Mouse (Mus musculus) ES-E14 (cell line): ENCODE results near the gene Ubiad1.

Source experiments
- CHD2 ChIP-seq: IDR thresholded peaks from 2 replicates; pipeline ENCODE4 v1.6.1; 2014; ENCODE audit warnings: mild to moderate bottlenecking, low read depth, low read length, inconsistent platforms
- MAFK ChIP-seq: IDR thresholded peaks from 2 replicates; pipeline ENCODE4 v1.6.1; 2014; ENCODE audit warnings: mild to moderate bottlenecking, low read depth, low read length, inconsistent platforms; ENCODE audit not compliant: insufficient read depth
- ZC3H11A ChIP-seq: IDR thresholded peaks from 2 replicates; pipeline ENCODE4 v1.6.1; 2012; ENCODE audit warnings: low read depth, mild to moderate bottlenecking, inconsistent platforms, low read length, borderline replicate concordance
- ZNF384 ChIP-seq: IDR thresholded peaks from 2 replicates; pipeline ENCODE4 v1.6.1; 2012; ENCODE audit warnings: low read depth, low read length, inconsistent platforms

- TF ChIP-seq CHD2 (no peak), ZC3H11A (no peak), MAFK (no peak), ZNF384 (no peak)
Measured at GRCm38 (mm10) chr4:148433813-148434212, 10.8 kb downstream of the Ubiad1 start.
